Mouse (Mus musculus) c-Kit-positive CD71-positive TER-119-positive erythroid progenitor cells, embryonic 14.5 days (primary cell): ENCODE measurements around the gene Vps53.

Experiments used
- DNase-seq: peaks from one replicate; pipeline ENCODE4 v3.0.0-alpha.2; 2013; ENCODE audit warnings: low spot score

Gene Vps53

DNA sequence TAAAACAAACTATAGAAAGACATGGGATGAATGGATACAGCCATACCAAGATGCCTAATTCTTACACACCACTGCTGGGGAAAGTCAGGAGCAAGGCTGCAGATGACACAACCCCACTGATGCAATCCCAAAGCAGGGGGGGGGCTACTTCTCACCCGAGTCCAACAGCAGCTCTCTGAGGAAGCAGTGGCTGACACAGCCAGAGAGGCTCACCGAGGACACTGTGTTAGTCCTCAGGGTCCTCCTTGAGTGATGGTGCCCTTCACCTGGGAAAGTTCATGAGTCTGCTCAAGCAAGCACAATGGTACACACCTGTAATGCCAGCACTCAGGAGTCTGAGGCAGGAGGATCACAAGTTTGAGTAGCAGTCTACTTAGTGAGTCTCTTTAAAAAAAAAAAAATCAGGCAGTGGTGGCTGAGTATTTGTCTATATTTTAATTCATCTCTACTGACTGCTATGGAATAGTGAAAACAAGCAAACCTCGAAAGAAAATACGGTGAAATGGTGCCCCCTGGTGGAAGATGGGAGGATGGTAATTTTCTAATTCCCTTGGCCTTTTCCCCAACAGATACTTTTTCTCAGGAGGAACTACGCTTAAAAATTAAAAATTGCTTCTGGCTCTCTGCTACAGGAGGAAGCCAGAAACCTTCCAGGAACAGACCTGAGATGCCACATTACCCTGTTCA lies 12.2 kb downstream of the Vps53 start:
- peak; percentile 70 for DNase-seq

DNA sequence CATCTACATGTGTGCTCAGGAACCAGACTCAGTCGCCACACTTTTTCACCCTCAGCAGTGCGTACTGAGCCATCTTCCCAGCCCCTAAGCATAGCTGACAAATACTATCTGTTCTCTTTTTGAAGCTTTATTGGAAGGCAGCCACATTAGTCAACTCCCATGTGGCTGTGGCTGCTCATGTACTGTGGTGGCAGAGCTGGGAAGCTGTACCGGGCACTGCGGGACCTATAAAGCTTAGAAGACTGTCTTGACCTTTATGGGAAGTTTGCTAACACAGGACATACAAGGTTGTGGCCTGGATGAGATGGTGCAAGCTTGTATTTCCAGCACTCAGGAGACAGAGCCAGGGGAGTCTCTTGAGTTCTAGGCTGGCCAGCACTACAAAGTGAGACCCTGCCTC lies 12.8 kb downstream of the Vps53 start:
- no peak for DNase-seq

DNA sequence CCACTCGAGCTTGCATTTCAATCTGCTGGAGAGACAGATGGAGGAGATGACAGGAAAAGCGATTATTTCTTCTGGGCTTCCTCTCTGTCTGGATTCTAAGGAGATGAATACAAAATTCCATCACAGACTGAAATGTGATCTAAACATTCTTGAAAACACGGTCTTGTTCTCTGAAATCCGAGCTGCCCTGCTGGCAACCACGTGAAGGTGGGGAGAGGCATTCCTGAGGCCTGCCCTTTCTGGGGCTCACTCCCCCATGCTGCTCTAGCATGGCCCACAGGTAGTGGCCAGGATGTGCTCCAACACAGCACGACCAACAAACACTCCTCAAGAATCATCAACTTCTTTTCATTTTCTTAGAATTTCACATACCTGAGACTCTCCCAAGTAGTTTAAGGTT lies 19.2 kb downstream of the Vps53 start:
- no peak for DNase-seq

DNA sequence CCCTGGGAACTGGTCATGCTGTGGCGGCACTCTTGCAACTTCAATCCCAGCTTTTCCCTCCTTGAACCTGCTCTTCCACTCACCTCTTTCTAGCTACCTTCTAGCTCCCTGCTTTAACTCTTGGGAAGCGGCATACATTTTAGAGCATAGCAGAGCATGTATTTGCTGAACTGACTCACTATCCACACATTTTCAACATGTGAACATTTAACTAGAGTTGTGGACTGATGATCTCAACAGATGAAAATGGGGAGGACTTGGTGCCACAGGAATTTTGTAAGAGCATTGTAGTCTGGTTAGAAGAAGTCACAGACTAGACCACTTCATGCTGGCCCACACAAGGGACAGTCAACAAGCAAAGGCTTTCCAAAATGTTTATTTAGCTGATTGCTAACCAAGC lies 21.1 kb downstream of the Vps53 start:
- DNase-seq = no peak

DNA sequence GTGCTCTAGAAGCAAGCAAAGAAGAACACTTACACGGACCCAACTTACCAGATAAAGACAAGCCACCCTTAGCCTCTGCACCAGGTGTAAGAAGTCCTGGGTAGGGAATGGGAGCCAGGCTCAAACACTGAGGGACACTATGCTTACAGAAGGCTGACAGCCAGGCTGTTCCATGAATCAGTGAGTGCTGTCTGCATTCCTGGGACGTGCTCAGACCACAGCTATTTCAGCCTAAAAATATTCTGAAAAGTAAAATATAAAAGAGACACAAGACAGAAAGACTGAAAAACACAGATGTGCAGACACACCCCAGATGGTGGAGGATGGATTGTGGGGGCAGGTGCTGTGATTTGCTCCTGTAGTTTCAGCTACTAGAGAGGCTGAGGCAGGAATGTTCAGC lies 24.6 kb downstream of the Vps53 start:
- DNase-seq = no peak

GRCm38 (mm10) chr11:76154200-76154599 lies 25.2 kb downstream of the Vps53 start:
- no peak for DNase-seq

DNA sequence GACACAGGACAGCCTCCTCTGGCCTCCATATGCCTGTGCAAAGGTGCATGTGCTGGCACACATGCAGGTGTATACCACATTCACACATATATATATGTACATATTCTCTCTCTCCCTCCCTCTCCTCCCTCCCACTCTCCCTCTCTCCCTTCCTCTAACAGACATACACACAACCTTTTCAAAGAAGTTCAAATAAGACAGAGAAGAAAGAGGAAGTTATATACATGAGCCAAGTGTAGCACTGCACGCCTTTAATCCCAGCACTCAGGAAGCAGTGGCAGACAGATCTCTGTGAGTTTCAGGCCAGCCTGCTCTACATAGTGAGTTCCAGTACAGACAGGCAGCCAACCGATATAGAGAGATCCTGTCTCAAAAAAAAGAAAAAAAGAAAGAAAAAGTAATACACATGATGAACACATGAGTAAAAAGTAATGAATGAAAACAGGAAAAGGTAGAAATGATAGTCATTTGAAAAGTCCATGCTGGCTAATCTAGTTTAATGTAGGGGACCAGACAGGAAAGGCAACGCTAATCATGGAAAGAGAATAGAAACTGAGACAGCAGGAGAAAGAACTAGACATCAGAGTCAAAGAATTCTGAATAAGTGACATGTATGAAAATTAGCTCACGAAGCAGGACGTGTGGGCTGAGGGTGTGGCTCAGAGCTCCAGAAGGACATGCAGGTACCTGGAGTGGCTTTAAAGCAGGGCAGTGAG lies 26.1 kb downstream of the Vps53 start:
- no peak for DNase-seq

- no peak for DNase-seq
Measured at GRCm38 (mm10) chr11:76150980-76151379, 28.5 kb downstream of the Vps53 start.

GRCm38 (mm10) chr11:76148055-76149008 lies 31.1 kb downstream of the Vps53 start:
- no peak for DNase-seq

DNA sequence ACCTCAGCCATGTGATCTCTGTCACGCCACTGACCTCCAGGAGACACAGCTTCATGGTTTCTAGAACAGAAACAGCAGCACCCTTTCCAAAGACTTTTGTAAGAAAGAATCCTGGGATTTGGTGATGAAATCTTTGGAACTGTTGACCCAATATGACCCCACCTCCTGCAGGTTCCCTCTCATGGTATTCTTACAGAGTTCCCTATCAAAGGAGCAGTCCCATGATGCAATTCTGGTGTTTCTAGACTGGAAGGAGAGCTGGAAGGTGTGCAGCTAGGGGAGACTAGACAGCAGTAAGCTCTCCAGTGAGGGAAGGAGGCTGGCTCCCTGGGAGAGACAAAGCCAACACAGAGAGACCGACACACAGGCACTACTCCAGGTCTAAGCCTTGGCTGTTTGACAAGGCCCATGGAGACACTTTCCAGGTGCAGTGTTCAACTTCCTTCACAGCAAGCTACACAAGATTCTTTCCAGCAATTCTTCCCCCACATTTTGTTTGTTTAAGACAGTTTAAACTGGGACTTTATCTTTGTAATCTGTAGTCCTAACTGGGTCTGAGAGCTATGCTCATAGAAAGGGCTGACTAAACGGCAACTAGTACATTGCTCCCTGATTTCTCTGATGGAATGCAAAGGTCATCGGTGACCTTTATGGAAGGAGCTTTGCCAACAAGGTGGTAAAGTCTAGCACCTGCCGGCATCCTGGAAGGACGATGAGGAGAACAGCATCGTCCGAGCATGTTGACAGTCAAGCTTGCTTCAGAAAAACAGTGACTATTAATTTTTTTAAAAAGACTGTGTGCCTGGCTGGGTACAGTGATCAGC lies 33.0 kb downstream of the Vps53 start:
- no peak for DNase-seq

DNA sequence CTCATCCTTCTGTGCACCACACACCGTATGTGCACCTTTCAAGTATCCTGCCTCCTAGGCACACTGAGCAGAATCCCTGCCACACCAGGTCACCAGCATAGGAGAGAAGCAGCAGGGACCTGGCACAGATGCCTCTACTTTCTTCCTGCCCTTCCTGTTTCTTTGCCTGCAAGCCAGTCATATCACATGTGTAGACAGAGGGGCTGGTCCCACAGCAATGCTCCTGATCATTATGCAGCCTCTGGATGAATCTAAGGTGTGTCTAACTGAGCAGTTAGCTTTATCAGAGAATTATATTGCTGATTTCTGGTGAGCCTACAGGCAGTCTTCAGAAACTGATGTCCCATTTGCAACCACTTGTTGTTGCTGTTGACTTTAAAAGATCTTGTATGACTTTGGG lies 34.3 kb downstream of the Vps53 start:
- no peak for DNase-seq

DNA sequence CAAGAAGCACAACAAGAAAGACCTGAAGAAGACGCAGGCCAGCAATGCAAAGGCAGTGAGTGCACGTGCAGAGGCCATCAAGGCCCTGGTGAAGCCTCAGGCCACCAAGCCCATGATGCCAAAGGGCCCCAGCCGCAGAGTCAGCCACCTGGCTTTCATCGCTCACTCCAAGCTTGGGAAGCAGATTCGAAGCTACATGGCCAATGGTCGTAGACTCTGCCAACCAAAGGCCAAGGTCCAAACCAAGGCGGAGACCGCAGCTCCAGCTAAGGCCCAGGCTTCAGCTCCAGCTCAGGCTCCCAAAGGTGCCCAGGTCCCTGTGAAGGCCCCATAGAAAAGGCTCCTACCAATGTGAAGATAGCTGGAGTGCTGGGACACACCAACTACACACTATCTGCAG lies 35.1 kb downstream of the Vps53 start:
- no peak for DNase-seq

GRCm38 (mm10) chr11:76137996-76138395 lies 41.5 kb downstream of the Vps53 start:
- DNase-seq = no peak

GRCm38 (mm10) chr11:76135641-76136437 lies 43.6 kb downstream of the Vps53 start:
- DNase-seq = no peak

DNA sequence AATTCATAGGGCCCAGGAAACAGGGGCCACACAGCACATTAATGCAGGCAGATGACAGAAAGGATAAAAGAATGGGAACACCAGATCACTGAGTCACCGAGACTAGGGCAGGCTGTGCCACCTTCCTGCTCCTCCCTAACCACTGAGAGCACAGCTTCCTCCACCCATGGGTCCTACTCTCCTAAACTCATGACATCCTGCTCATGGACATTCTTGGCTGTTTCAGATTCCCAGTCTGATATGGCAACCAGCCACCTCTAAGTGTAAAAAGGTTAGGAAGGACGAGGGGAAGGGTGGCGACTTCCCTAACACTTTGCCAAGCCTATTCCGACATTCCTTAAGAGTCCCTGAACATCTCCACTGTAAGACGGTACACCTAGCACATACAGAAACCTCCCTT lies 48.6 kb downstream of the Vps53 start:
- no peak for DNase-seq

- no peak for DNase-seq
Measured at GRCm38 (mm10) chr11:76125386-76125785, 54.1 kb downstream of the Vps53 start.

GRCm38 (mm10) chr11:76123517-76123916 lies 55.9 kb downstream of the Vps53 start:
- no peak for DNase-seq

GRCm38 (mm10) chr11:76122571-76122970 lies 56.9 kb downstream of the Vps53 start:
- DNase-seq = no peak

- DNase-seq = no peak
Measured at GRCm38 (mm10) chr11:76121086-76121485, 58.4 kb downstream of the Vps53 start.

- no peak for DNase-seq
Measured at GRCm38 (mm10) chr11:76120407-76120901, 59.0 kb downstream of the Vps53 start.

DNA sequence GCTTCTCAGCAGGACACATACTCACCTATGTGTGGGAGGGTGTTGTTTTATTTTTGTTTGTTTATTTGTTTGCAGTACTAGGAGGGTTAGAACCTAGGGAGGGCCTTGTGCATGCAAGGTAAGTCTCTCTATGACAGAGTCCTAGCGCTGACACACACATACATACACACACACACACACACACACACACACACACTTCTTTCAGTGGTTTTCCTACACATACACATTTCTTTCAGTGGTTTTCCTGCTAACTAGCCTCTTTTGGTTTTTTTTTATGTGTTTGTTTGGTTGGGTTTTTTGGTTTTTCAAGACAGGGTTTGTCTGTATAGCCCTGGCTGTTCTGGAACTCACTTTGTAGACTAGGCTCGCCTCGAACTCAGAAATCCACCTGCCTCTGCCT lies 69.0 kb downstream of the Vps53 start:
- DNase-seq = no peak
